Mouse (Mus musculus) 3T3-L1 (cell line): Measurements from ENCODE around the gene Kcnh7.
A peak's percentile ranks its signal among the peaks of the same experiment; 100 is the strongest.
"Not testable (repeated sequence)": the region's sequence is repeated elsewhere in the genome, so short reads cannot be mapped to it uniquely, and the experiment has no call there.

Experiments
- DNase-seq: peaks from one replicate; pipeline ENCODE4 v3.0.0-alpha.2; 2015; ENCODE audit warnings: low read depth, low spot score

The Kcnh7 gene

GRCm38 (mm10) chr2:62718411-62718810 lies 465.7 kb downstream of the Kcnh7 start:
- DNase-seq, result no peak

GRCm38 (mm10) chr2:62717270-62717669 lies 466.8 kb downstream of the Kcnh7 start:
- no peak for DNase-seq

GRCm38 (mm10) chr2:62715260-62715659 lies 468.8 kb downstream of the Kcnh7 start:
- no peak for DNase-seq

- not testable (repeated sequence) for DNase-seq
These were observed 469.7 kb downstream of the Kcnh7 start for GRCm38 (mm10) chr2:62714362-62714761.

- no peak for DNase-seq
These were observed 474.5 kb downstream of the Kcnh7 start for GRCm38 (mm10) chr2:62709633-62710032.

- no peak for DNase-seq
These were observed 477.8 kb downstream of the Kcnh7 start for GRCm38 (mm10) chr2:62706313-62706712.

- DNase-seq, result no peak
These were observed 498.2 kb downstream of the Kcnh7 start for GRCm38 (mm10) chr2:62685934-62686333.

- no peak for DNase-seq
These were observed 499.0 kb downstream of the Kcnh7 start for GRCm38 (mm10) chr2:62684989-62685595.

GRCm38 (mm10) chr2:62681667-62682066 lies 502.4 kb downstream of the Kcnh7 start:
- no peak for DNase-seq

- no peak for DNase-seq
These were observed 511.3 kb downstream of the Kcnh7 start for GRCm38 (mm10) chr2:62672788-62673187.

GRCm38 (mm10) chr2:62670767-62671166 lies 513.3 kb downstream of the Kcnh7 start:
- DNase-seq, result no peak

- DNase-seq, result no peak
These were observed 513.8 kb downstream of the Kcnh7 start for GRCm38 (mm10) chr2:62670301-62670700.

- DNase-seq, result no peak
These were observed 514.2 kb downstream of the Kcnh7 start for GRCm38 (mm10) chr2:62669848-62670247.

GRCm38 (mm10) chr2:62665536-62665935 lies 518.6 kb downstream of the Kcnh7 start:
- DNase-seq, result no peak

- no peak for DNase-seq
These were observed 519.2 kb downstream of the Kcnh7 start for GRCm38 (mm10) chr2:62664839-62665238.

- no peak for DNase-seq
These were observed 519.9 kb downstream of the Kcnh7 start, which contains the start of gene Gca for GRCm38 (mm10) chr2:62664135-62664670. Gene Gca, plus strand, starts transcription at chr2:62664285.

- no peak for DNase-seq
These were observed 521.5 kb downstream of the Kcnh7 start for GRCm38 (mm10) chr2:62662560-62662959.

- DNase-seq, result no peak
These were observed 523.5 kb downstream of the Kcnh7 start for GRCm38 (mm10) chr2:62660565-62660964.

- DNase-seq, result no peak
These were observed 528.0 kb downstream of the Kcnh7 start for GRCm38 (mm10) chr2:62656072-62656471.

- peak; percentile 60 for DNase-seq
These were observed 529.4 kb downstream of the Kcnh7 start for GRCm38 (mm10) chr2:62654519-62655338.

GRCm38 (mm10) chr2:62652466-62652865 lies 531.6 kb downstream of the Kcnh7 start:
- no peak for DNase-seq

- DNase-seq, result no peak
These were observed 532.2 kb downstream of the Kcnh7 start for GRCm38 (mm10) chr2:62651890-62652289.
